ENCODE assay signal across 16 mouse cellular contexts in the genomic region with DNA sequence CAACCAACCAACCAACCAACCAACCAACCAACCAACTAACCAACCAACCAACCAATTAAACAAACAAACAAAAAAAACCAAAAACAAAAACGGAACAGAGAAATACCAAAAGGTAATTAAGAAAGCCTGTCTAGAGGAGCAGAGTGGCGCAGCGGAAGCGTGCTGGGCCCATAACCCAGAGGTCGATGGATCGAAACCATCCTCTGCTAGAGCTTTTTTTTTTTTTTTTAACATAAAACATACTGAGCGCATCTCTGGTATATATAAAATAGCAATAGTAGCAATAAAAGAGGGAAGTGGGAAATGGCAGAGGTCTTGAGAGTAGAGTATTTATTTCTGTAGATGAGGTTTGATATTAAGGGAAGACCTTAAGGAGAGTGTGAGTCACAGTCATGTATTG. TPM values are rescaled to one million over a fixed set of nuclear protein-coding genes. Genes with fewer than 3 reads are reported as not detected.
DNase-seq lines count a peak whose midpoint lies in the region; ATAC-seq and TF ChIP-seq lines count a peak whose summit lies in the region.
"Had no signal": no experiment of that assay in that cellular context is flagged by ENCODE, and none has a peak within 500 bp of the region (broad histone marks: within the 10 kb centered on the region; RNA-seq: fewer than 3 reads in every experiment).

No protein-coding gene starts in this region.

- WGBS in intestine, embryonic 15.5 days: 30% methylated on average over 7 of the region's 7 CpGs
- 33% methylated on average over 7 of the region's 7 CpGs for WGBS in intestine, postnatal 0 days
- 6% methylated on average over 7 of the region's 7 CpGs for WGBS in liver, embryonic 16.5 days (ENCODE audit: insufficient replicate concordance)

- no peak overlapping the region for H3K9ac ChIP-seq in intestine, embryonic 15.5 days
- H3K9ac ChIP-seq in intestine, postnatal 0 days (ENCODE audit: low read depth, low read length): no peak overlapping the region
- no peak overlapping the region for H3K9ac ChIP-seq in liver, embryonic 16.5 days (ENCODE audit: low read depth, low read length)
- H3K9ac ChIP-seq: forebrain, embryonic 12.5 days; hindbrain, embryonic 15.5 days had no signal

- no peaks in the 10 kb centered on the region for H3K27me3 ChIP-seq in intestine, embryonic 15.5 days (replicated peaks)
- no peaks in the 10 kb centered on the region for H3K27me3 ChIP-seq in intestine, postnatal 0 days (replicated peaks; ENCODE audit: control insufficient read depth, insufficient read depth, low read length)
- H3K27me3 ChIP-seq in E14TG2a.4 (ENCODE audit: insufficient read depth, low read length): no peaks in the 10 kb centered on the region
- no peaks in the 10 kb centered on the region for H3K27me3 ChIP-seq in liver, embryonic 16.5 days (ENCODE audit: control insufficient read depth, insufficient read depth, low read depth, low read length)

- no peak overlapping the region for H3K4me2 ChIP-seq in intestine, embryonic 15.5 days (replicated peaks)
- H3K4me2 ChIP-seq in intestine, postnatal 0 days (replicated peaks; ENCODE audit: low read depth): no peak overlapping the region
- 0 out of 2 replicates have a peak overlapping the region, but pooled peaks have one; percentile 60 for H3K4me2 ChIP-seq in liver, embryonic 16.5 days (ENCODE audit: low read depth, low read length)

- no peaks in the 10 kb centered on the region for H3K9me3 ChIP-seq in intestine, embryonic 15.5 days
- H3K9me3 ChIP-seq in intestine, postnatal 0 days (ENCODE audit: control insufficient read depth): no peaks in the 10 kb centered on the region
- H3K9me3 ChIP-seq in E14TG2a.4 (ENCODE audit: low read length): no peaks in the 10 kb centered on the region
- H3K9me3 ChIP-seq in liver, embryonic 16.5 days (replicated peaks; ENCODE audit: control insufficient read depth, low read length): no peaks in the 10 kb centered on the region
- H3K9me3 ChIP-seq: forebrain, embryonic 12.5 days; hindbrain, embryonic 15.5 days had no signal

- no peak for TF ChIP-seq CTCF in intestine, postnatal 0 days (IDR thresholded peaks at IDR 0.05; ENCODE audit: low read depth)
- TF ChIP-seq CTCF in E14TG2a.4 (conservative IDR thresholded peaks at IDR 0.05; ENCODE audit: low read length): no peak

- peak; percentile 57; the same call in 1 of the 2 replicates for ATAC-seq in intestine, embryonic 15.5 days
- ATAC-seq in intestine, postnatal 0 days: no peak
- peak; percentile 28; the same call in 1 of the 2 replicates for ATAC-seq in liver, embryonic 16.5 days (ENCODE audit: low read depth)
- ATAC-seq: midbrain, embryonic 16.5 days had no signal

- no peaks in the 10 kb centered on the region for H3K4me1 ChIP-seq in intestine, embryonic 15.5 days (replicated peaks)
- H3K4me1 ChIP-seq in intestine, postnatal 0 days (replicated peaks; ENCODE audit: control insufficient read depth, insufficient read depth, low read length): no peaks in the 10 kb centered on the region; the same call in 1 of the 2 replicates
- peaks cover 71% of the 10 kb centered on the region for H3K4me1 ChIP-seq in E14TG2a.4 (replicated peaks; ENCODE audit: low read depth, low read length)
- H3K4me1 ChIP-seq in liver, embryonic 16.5 days (ENCODE audit: control insufficient read depth, low read depth, low read length): peaks cover 30% of the 10 kb centered on the region

- intact Hi-C loops in left cerebral cortex, postnatal 10 days (cut with DNase I): loop anchor here (5.0 kb wide), 1 partner anchor 33 kb away; a partner anchor contains a TSS

- no peak overlapping the region for H3K4me3 ChIP-seq in intestine, embryonic 15.5 days (replicated peaks)
- no peak overlapping the region for H3K4me3 ChIP-seq in intestine, postnatal 0 days (ENCODE audit: low read depth, low read length)
- peak overlapping the region; percentile 76 for H3K4me3 ChIP-seq in E14TG2a.4 (replicated peaks; ENCODE audit: low read length)
- no peak overlapping the region for H3K4me3 ChIP-seq in liver, embryonic 16.5 days (ENCODE audit: low read depth, low read length)
- H3K4me3 ChIP-seq: forebrain, embryonic 12.5 days; gastrocnemius, adult 2 months; hindbrain, embryonic 15.5 days; layer of hippocampus, adult 2 months had no signal

- H3K27ac ChIP-seq in intestine, embryonic 15.5 days: no peak overlapping the region
- H3K27ac ChIP-seq in intestine, postnatal 0 days (ENCODE audit: low read depth, low read length): no peak overlapping the region
- no peak overlapping the region for H3K27ac ChIP-seq in liver, embryonic 16.5 days (ENCODE audit: low read length)
- H3K27ac ChIP-seq: forebrain, embryonic 12.5 days; gastrocnemius, adult 2 months; hindbrain, embryonic 15.5 days; layer of hippocampus, adult 2 months had no signal

- DNase-seq in embryo, embryonic 11 days: peak; percentile 37
- DNase-seq in gastrocnemius, postnatal 25 days: no peak
- no peak for DNase-seq in left cerebral cortex, postnatal 10 days (ENCODE audit: extremely low spot score in 1 of 2, low spot score in 2 of 2)
- no peak for DNase-seq in c-Kit-positive CD71-positive TER-119-positive erythroid progenitor cells, embryonic 14.5 days (ENCODE audit: low spot score)
- DNase-seq: cerebellum, adult 18-20 months; gastrocnemius, adult 2 months; kidney, adult 9 months had no signal

- no peaks in the 10 kb centered on the region for H3K36me3 ChIP-seq in intestine, embryonic 15.5 days
- H3K36me3 ChIP-seq in intestine, postnatal 0 days (ENCODE audit: control insufficient read depth, insufficient read depth): no peaks in the 10 kb centered on the region
- no peaks in the 10 kb centered on the region for H3K36me3 ChIP-seq in E14TG2a.4 (ENCODE audit: insufficient read depth, low read length)
- no peaks in the 10 kb centered on the region for H3K36me3 ChIP-seq in liver, embryonic 16.5 days (ENCODE audit: control insufficient read depth, insufficient read depth)
- H3K36me3 ChIP-seq: forebrain, embryonic 12.5 days; hindbrain, embryonic 15.5 days had no signal

RNA-seq across cellular contexts. Expression of a gene that starts 11.3 kb away (rescaled TPM):
- polyA plus RNA-seq in intestine, embryonic 15.5 days (2015; fragmentation: Nextera tagmentation; extraction: Ambion mirVana): 0.16 and 0.23 TPM in 2 replicates
- polyA plus RNA-seq in intestine, postnatal 0 days (2015; fragmentation: Nextera tagmentation; extraction: Ambion mirVana): not detected in 2 replicates
- polyA plus RNA-seq in liver, embryonic 16.5 days (2015; fragmentation: Nextera tagmentation; extraction: Ambion mirVana): not detected in 2 replicates
- total RNA-seq in gastrocnemius, postnatal 25 days (2021): not detected
- total RNA-seq in left cerebral cortex, postnatal 10 days (2021): under 1 TPM; 0.75 to 0.88 TPM
- total RNA-seq: gastrocnemius, adult 2 months had no signal
- polyA plus RNA-seq: midbrain, embryonic 16.5 days had no signal

RNA-seq across cellular contexts. Expression of a gene that starts 30.9 kb away (rescaled TPM):
- polyA plus RNA-seq in intestine, embryonic 15.5 days (2015; fragmentation: Nextera tagmentation; extraction: Ambion mirVana): 4.6 and 4.8 TPM in 2 replicates
- 6.1 and 8.1 TPM in 2 replicates for polyA plus RNA-seq in intestine, postnatal 0 days (2015; fragmentation: Nextera tagmentation; extraction: Ambion mirVana)
- 5.5 and 9.8 TPM in 2 replicates for polyA plus RNA-seq in liver, embryonic 16.5 days (2015; fragmentation: Nextera tagmentation; extraction: Ambion mirVana)
- 100 to 1,000 TPM; 156 to 160 TPM for total RNA-seq in gastrocnemius, postnatal 25 days (2021)
- total RNA-seq in left cerebral cortex, postnatal 10 days (2021): 100 to 1,000 TPM; 265 to 270 TPM

RNA-seq across cellular contexts. Expression of a gene that starts 33.8 kb away (rescaled TPM):
- polyA plus RNA-seq in intestine, embryonic 15.5 days (2015; fragmentation: Nextera tagmentation; extraction: Ambion mirVana): 6.7 TPM in 1 of 2 replicates, not detected in the other
- 2.7 and 3.0 TPM in 2 replicates for polyA plus RNA-seq in intestine, postnatal 0 days (2015; fragmentation: Nextera tagmentation; extraction: Ambion mirVana)
- polyA plus RNA-seq in liver, embryonic 16.5 days (2015; fragmentation: Nextera tagmentation; extraction: Ambion mirVana): 2.0 and 6.7 TPM in 2 replicates
- 10 to 100 TPM in 1 of 2 experiments, 1 to 10 TPM in 1; 9.5 to 14.9 TPM for total RNA-seq in gastrocnemius, postnatal 25 days (2021)
- total RNA-seq in left cerebral cortex, postnatal 10 days (2021): 10 to 100 TPM; 27.0 to 28.3 TPM
- polyA plus RNA-seq: midbrain, embryonic 16.5 days had no signal

RNA-seq across cellular contexts. Expression of a gene that starts 34.2 kb away (rescaled TPM):
- polyA plus RNA-seq in intestine, embryonic 15.5 days (2015; fragmentation: Nextera tagmentation; extraction: Ambion mirVana): 0.08 and 0.11 TPM in 2 replicates
- not detected in 2 replicates for polyA plus RNA-seq in intestine, postnatal 0 days (2015; fragmentation: Nextera tagmentation; extraction: Ambion mirVana)
- 1.9 and 2.0 TPM in 2 replicates for polyA plus RNA-seq in liver, embryonic 16.5 days (2015; fragmentation: Nextera tagmentation; extraction: Ambion mirVana)
- not detected for total RNA-seq in gastrocnemius, postnatal 25 days (2021)
- total RNA-seq in left cerebral cortex, postnatal 10 days (2021): not detected
- total RNA-seq: gastrocnemius, adult 2 months; layer of hippocampus, adult 2 months; left cerebral cortex, postnatal 36 days had no signal

RNA-seq across cellular contexts. Expression of a gene that starts 35.3 kb away (rescaled TPM):
- polyA plus RNA-seq in intestine, embryonic 15.5 days (2015; fragmentation: Nextera tagmentation; extraction: Ambion mirVana): 6.1 and 6.2 TPM in 2 replicates
- 1.2 and 2.1 TPM in 2 replicates for polyA plus RNA-seq in intestine, postnatal 0 days (2015; fragmentation: Nextera tagmentation; extraction: Ambion mirVana)
- 11.0 and 14.8 TPM in 2 replicates for polyA plus RNA-seq in liver, embryonic 16.5 days (2015; fragmentation: Nextera tagmentation; extraction: Ambion mirVana)
- 1 to 10 TPM; 2.0 to 3.9 TPM for total RNA-seq in gastrocnemius, postnatal 25 days (2021)
- 10 to 100 TPM in 1 of 2 experiments, 1 to 10 TPM in 1; 9.7 to 10.4 TPM for total RNA-seq in left cerebral cortex, postnatal 10 days (2021)
- total RNA-seq: gastrocnemius, adult 2 months had no signal
- polyA plus RNA-seq: midbrain, embryonic 16.5 days had no signal
